Mouse (Mus musculus): ENCODE measurements around the gene Olfr837. TPM values are rescaled to one million over a fixed set of nuclear protein-coding genes. Genes with fewer than 3 reads are reported as not detected.
"Not testable (repeated sequence)": the region's sequence is repeated elsewhere in the genome, so short reads cannot be mapped to it uniquely, and the experiment has no call there.

Olfr837 gene
- not detected in 2 replicates for polyA plus RNA-seq (2014; fragmentation: Nextera tagmentation; extraction: Ambion mirVana)

- Histone ChIP-seq H3K4me3 (ENCODE audit: low read depth, low read length) (no peak within 1 kb of the TSS), H3K4me1 (ENCODE audit: control insufficient read depth, insufficient read depth, low read length) (no peaks in the 10 kb centered on the region), H3K27ac (ENCODE audit: low read depth, low read length) (no peak within 1 kb of the TSS), H3K9ac (ENCODE audit: low read length) (no peak within 1 kb of the TSS), H3K36me3 (ENCODE audit: control insufficient read depth, insufficient read depth, low read length) (no peaks in the 10 kb centered on the region), H3K4me2 (ENCODE audit: low read depth) (no peak within 1 kb of the TSS), H3K27me3 (ENCODE audit: control insufficient read depth, insufficient read depth, low read length) (no peaks in the 10 kb centered on the region), H3K9me3 (ENCODE audit: control insufficient read depth, low read length) (no peaks in the 10 kb centered on the region)
- DNase-seq (ENCODE audit: low spot score) (no peak), ATAC-seq (ENCODE audit: insufficient read depth, low FRiP score, low TSS enrichment) (no peak)
- WGBS, result 77% methylated on average over 1 of the region's 1 CpGs
Measured at GRCm38 (mm10) chr9:19136017-19136416, at the start of gene Olfr837. Gene Olfr837 (plus strand): TSS chr9:19136317.

GRCm38 (mm10) chr9:19092889-19093753 lies 43.0 kb upstream of the Olfr837 start:
- not testable (repeated sequence) for H3K9me3 ChIP-seq (ENCODE audit: control insufficient read depth, low read length); H3K9ac ChIP-seq (ENCODE audit: low read length); H3K4me1 ChIP-seq (ENCODE audit: control insufficient read depth, insufficient read depth, low read length); H3K27me3 ChIP-seq (ENCODE audit: control insufficient read depth, insufficient read depth, low read length); H3K36me3 ChIP-seq (ENCODE audit: control insufficient read depth, insufficient read depth, low read length); DNase-seq (ENCODE audit: low spot score); H3K4me3 ChIP-seq (ENCODE audit: low read depth, low read length); H3K4me2 ChIP-seq (ENCODE audit: low read depth); H3K27ac ChIP-seq (ENCODE audit: low read depth, low read length); ATAC-seq (ENCODE audit: insufficient read depth, low FRiP score, low TSS enrichment)
- 62% methylated on average over 6 of the region's 6 CpGs for WGBS

GRCm38 (mm10) chr9:19097286-19097685 lies 38.8 kb upstream of the Olfr837 start:
- Histone ChIP-seq H3K4me2 (ENCODE audit: low read depth) (no peak overlapping the region), H3K4me1 (ENCODE audit: control insufficient read depth, insufficient read depth, low read length) (no peaks in the 10 kb centered on the region), H3K4me3 (ENCODE audit: low read depth, low read length) (no peak overlapping the region), H3K27ac (ENCODE audit: low read depth, low read length) (no peak overlapping the region), H3K27me3 (ENCODE audit: control insufficient read depth, insufficient read depth, low read length) (no peaks in the 10 kb centered on the region), H3K36me3 (ENCODE audit: control insufficient read depth, insufficient read depth, low read length) (no peaks in the 10 kb centered on the region), H3K9ac (ENCODE audit: low read length) (no peak overlapping the region), H3K9me3 (ENCODE audit: control insufficient read depth, low read length) (peaks cover 6% of the 10 kb centered on the region)
- ATAC-seq (ENCODE audit: insufficient read depth, low FRiP score, low TSS enrichment), result no peak
- 88% methylated on average over 4 of the region's 4 CpGs for WGBS
- no peak for DNase-seq (ENCODE audit: low spot score)

- Histone ChIP-seq H3K27me3 (ENCODE audit: control insufficient read depth, insufficient read depth, low read length) (no peaks in the 10 kb centered on the region), H3K9me3 (ENCODE audit: control insufficient read depth, low read length) (no peaks in the 10 kb centered on the region), H3K4me1 (ENCODE audit: control insufficient read depth, insufficient read depth, low read length) (no peaks in the 10 kb centered on the region), H3K4me3 (ENCODE audit: low read depth, low read length) (no peak within 1 kb of the TSS), H3K36me3 (ENCODE audit: control insufficient read depth, insufficient read depth, low read length) (no peaks in the 10 kb centered on the region), H3K4me2 (ENCODE audit: low read depth) (no peak within 1 kb of the TSS), H3K27ac (ENCODE audit: low read depth, low read length) (no peak within 1 kb of the TSS), H3K9ac (ENCODE audit: low read length) (no peak within 1 kb of the TSS)
- ATAC-seq (ENCODE audit: insufficient read depth, low FRiP score, low TSS enrichment) (no peak), DNase-seq (ENCODE audit: low spot score) (no peak)
Measured at GRCm38 (mm10) chr9:19120082-19120481, 16.0 kb upstream of the Olfr837 start, which contains the start of gene Olfr836. Gene Olfr836 (plus strand): TSS chr9:19120382.

GRCm38 (mm10) chr9:19177212-19177611 lies 41.1 kb downstream of the Olfr837 start, which contains the start of gene Olfr839-ps1:
Gene Olfr839-ps1 (minus strand): TSS chr9:19177312.
- H3K36me3 ChIP-seq (ENCODE audit: control insufficient read depth, insufficient read depth, low read length), result no peaks in the 10 kb centered on the region
- WGBS, result 76% methylated on average over 1 of the region's 1 CpGs
- H3K9me3 ChIP-seq (ENCODE audit: control insufficient read depth, low read length), result 0 out of 2 replicates have a peak, but pooled peaks cover 2% of the 10 kb centered on the region
- H3K4me1 ChIP-seq (ENCODE audit: control insufficient read depth, insufficient read depth, low read length), result no peaks in the 10 kb centered on the region
- ATAC-seq (ENCODE audit: insufficient read depth, low FRiP score, low TSS enrichment), result no peak
- DNase-seq (ENCODE audit: low spot score), result no peak
- no peak within 1 kb of the TSS for H3K4me3 ChIP-seq (ENCODE audit: low read depth, low read length)
- H3K4me2 ChIP-seq (ENCODE audit: low read depth), result no peak within 1 kb of the TSS
- no peak within 1 kb of the TSS for H3K9ac ChIP-seq (ENCODE audit: low read length)
- no peak within 1 kb of the TSS for H3K27ac ChIP-seq (ENCODE audit: low read depth, low read length)
- H3K27me3 ChIP-seq (ENCODE audit: control insufficient read depth, insufficient read depth, low read length), result no peaks in the 10 kb centered on the region

Other genes starting within 250 kb of the Olfr837 start
- gene Olfr832, start 199.2 kb upstream of the Olfr837 start, polyA plus RNA-seq (2014; fragmentation: Nextera tagmentation; extraction: Ambion mirVana), result not detected in 2 replicates
- not detected in 2 replicates for gene Olfr834, start 148.3 kb upstream of the Olfr837 start, polyA plus RNA-seq (2014; fragmentation: Nextera tagmentation; extraction: Ambion mirVana)
- not detected in 2 replicates for gene Olfr835, start 103.6 kb upstream of the Olfr837 start, polyA plus RNA-seq (2014; fragmentation: Nextera tagmentation; extraction: Ambion mirVana)
- not detected in 2 replicates for gene Olfr836, start 15.9 kb upstream of the Olfr837 start, polyA plus RNA-seq (2014; fragmentation: Nextera tagmentation; extraction: Ambion mirVana)
- not detected in 2 replicates for gene Olfr839-ps1, start 41.0 kb downstream of the Olfr837 start, polyA plus RNA-seq (2014; fragmentation: Nextera tagmentation; extraction: Ambion mirVana)
- gene Olfr843, start 115.7 kb downstream of the Olfr837 start, polyA plus RNA-seq (2014; fragmentation: Nextera tagmentation; extraction: Ambion mirVana), result not detected in 2 replicates
- gene Olfr844, start 180.0 kb downstream of the Olfr837 start, polyA plus RNA-seq (2014; fragmentation: Nextera tagmentation; extraction: Ambion mirVana), result not detected in 2 replicates
- not detected in 2 replicates for gene Olfr845, start 200.1 kb downstream of the Olfr837 start, polyA plus RNA-seq (2014; fragmentation: Nextera tagmentation; extraction: Ambion mirVana)
- not detected in 2 replicates for gene Olfr846, start 227.7 kb downstream of the Olfr837 start, polyA plus RNA-seq (2014; fragmentation: Nextera tagmentation; extraction: Ambion mirVana)
- not detected in 2 replicates for gene Olfr847, start 242.4 kb downstream of the Olfr837 start, polyA plus RNA-seq (2014; fragmentation: Nextera tagmentation; extraction: Ambion mirVana)